Mouse (Mus musculus) mouse trophoblast stem cell (cell line): ENCODE measurements at regions not wholly inside any gene's neighbourhood (a gene's known extent, or its start where the extent isn't known, plus 50 kb on each side); places are given as distances from the start of the nearest gene placed in this dataset.
"Not testable (repeated sequence)": the region's sequence is repeated elsewhere in the genome, so short reads cannot be mapped to it uniquely, and the experiment has no call there.

ENCODE experiments used
- in situ Hi-C, 2 experiments: fragments of 300-500 bp; cut with MseI, MboI; formaldehyde crosslinking; loops; 2 replicates in 1 of 2; 3 replicates in 1 of 2; pipeline ENCODE4 v1.15.1; 2025

- in situ Hi-C loops, result no loop called here
Measured at GRCm38 (mm10) chr2:146722351-146723025, 133.2 kb upstream of the Kiz start.

GRCm38 (mm10) chr2:146723172-146723571, 132.5 kb upstream of the Kiz start:
- in situ Hi-C loops, result no loop called here

- in situ Hi-C loops, result no loop called here
Measured at GRCm38 (mm10) chr2:146723671-146724070, 132.0 kb upstream of the Kiz start.

GRCm38 (mm10) chr2:146724142-146724679, 131.5 kb upstream of the Kiz start:
- in situ Hi-C loops, result no loop called here

- in situ Hi-C loops, result no loop called here
Measured at GRCm38 (mm10) chr2:146724924-146725555, 130.6 kb upstream of the Kiz start.

- in situ Hi-C loops, result no loop called here
Measured at GRCm38 (mm10) chr2:146728693-146729092, 127.0 kb upstream of the Kiz start.

- in situ Hi-C loops, result no loop called here
Measured at GRCm38 (mm10) chr2:146731081-146731480, 124.6 kb upstream of the Kiz start.

- in situ Hi-C loops, result not testable (repeated sequence)
Measured at GRCm38 (mm10) chr2:146732891-146733290, 122.8 kb upstream of the Kiz start.

GRCm38 (mm10) chr2:146744396-146744795, 111.3 kb upstream of the Kiz start:
- in situ Hi-C loops, result no loop called here

GRCm38 (mm10) chr2:146745012-146745682, 110.5 kb upstream of the Kiz start:
- in situ Hi-C loops, result no loop called here

GRCm38 (mm10) chr2:146745683-146746047, 110.0 kb upstream of the Kiz start:
- in situ Hi-C loops, result no loop called here

GRCm38 (mm10) chr2:146753988-146754387, 101.7 kb upstream of the Kiz start:
- in situ Hi-C loops, result no loop called here

GRCm38 (mm10) chr2:146763522-146764144, 92.0 kb upstream of the Kiz start:
- in situ Hi-C loops, result no loop called here

GRCm38 (mm10) chr2:146764313-146765255, 91.1 kb upstream of the Kiz start:
- in situ Hi-C loops, result no loop called here

- in situ Hi-C loops, result no loop called here
Measured at GRCm38 (mm10) chr2:146774876-146775275, 80.8 kb upstream of the Kiz start.

- in situ Hi-C loops, result no loop called here
Measured at GRCm38 (mm10) chr2:146787132-146787810, 68.4 kb upstream of the Kiz start.

- in situ Hi-C loops, result no loop called here
Measured at GRCm38 (mm10) chr2:146787811-146788455, 67.7 kb upstream of the Kiz start.

- in situ Hi-C loops, result no loop called here
Measured at GRCm38 (mm10) chr2:146792844-146793420, 62.7 kb upstream of the Kiz start.

- in situ Hi-C loops, result no loop called here
Measured at GRCm38 (mm10) chr2:146802973-146803372, 52.7 kb upstream of the Kiz start.
